Mouse (Mus musculus) T-helper 2 cell (primary cell): ENCODE data around the gene Nav1.

Experiments
- in situ Hi-C: fragments of 300-600 bp; cut with MboI, MseI; formaldehyde crosslinking; loops from one replicate; pipeline ENCODE4 v1.15.1; 2025; ENCODE audit warnings: high pct_unique_total_duplicates

Nav1 gene

DNA sequence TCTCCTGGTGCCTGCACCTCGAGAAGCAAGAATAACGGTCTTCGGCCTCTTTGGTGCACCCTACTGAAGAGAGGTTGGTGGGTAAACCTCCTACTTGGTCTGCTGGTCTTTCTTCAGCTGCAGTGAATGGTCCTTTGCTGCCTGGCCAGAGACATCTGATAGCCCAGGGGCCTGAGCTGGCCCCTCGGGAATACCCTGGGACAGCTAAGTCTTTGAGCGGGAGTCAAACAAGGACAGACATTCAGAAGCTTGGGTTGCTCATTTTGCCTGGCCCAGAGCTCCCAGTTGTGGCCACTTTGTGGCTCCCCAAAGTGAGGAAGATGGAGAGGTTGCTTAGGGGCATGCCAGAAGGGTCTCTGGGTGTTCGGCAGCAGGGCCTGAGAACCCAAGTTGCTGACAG lies 89.6 kb downstream of the Nav1 start:
- in situ Hi-C loops: no loop called here

GRCm38 (mm10) chr1:135516511-135517305 lies 90.4 kb downstream of the Nav1 start:
- in situ Hi-C loops: no loop called here

GRCm38 (mm10) chr1:135515633-135516238 lies 91.4 kb downstream of the Nav1 start:
- in situ Hi-C loops: no loop called here

GRCm38 (mm10) chr1:135514913-135515632 lies 92.0 kb downstream of the Nav1 start:
- in situ Hi-C loops: no loop called here

- in situ Hi-C loops: no loop called here
These were observed 93.0 kb downstream of the Nav1 start for GRCm38 (mm10) chr1:135514046-135514445.

DNA sequence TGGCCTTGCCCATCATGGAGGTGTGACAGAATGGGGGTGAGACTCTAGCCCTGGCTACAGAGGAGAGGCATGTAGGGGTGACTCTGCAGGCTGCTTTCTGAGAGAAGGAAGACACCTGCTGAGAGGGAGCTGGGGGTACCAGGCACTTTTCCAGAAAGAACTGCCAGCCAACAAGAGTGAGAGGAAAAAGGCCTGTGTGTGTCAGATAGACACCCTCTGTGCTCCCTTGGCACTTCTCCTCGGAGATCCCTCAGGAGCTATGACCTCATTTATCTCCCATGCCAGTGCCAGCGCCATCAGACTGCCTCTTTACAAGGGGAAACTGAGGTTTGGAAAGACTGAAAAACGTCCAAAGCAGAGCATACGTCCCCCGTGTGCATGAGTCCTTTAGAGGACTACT lies 93.6 kb downstream of the Nav1 start:
- in situ Hi-C loops: no loop called here

GRCm38 (mm10) chr1:135510346-135510977 lies 96.6 kb downstream of the Nav1 start:
- in situ Hi-C loops: no loop called here

GRCm38 (mm10) chr1:135509145-135510084 lies 97.7 kb downstream of the Nav1 start:
- in situ Hi-C loops: loop anchor here (10.0 kb wide), 1 partner anchor 1325 kb away; no protein-coding TSS in a partner anchor

GRCm38 (mm10) chr1:135508349-135508634 lies 98.8 kb downstream of the Nav1 start:
- in situ Hi-C loops: loop anchor here (10.0 kb wide), 1 partner anchor 1327 kb away; no protein-coding TSS in a partner anchor

- in situ Hi-C loops: loop anchor here (10.0 kb wide), 1 partner anchor 1327 kb away; no protein-coding TSS in a partner anchor
These were observed 99.3 kb downstream of the Nav1 start for GRCm38 (mm10) chr1:135507572-135508348.

DNA sequence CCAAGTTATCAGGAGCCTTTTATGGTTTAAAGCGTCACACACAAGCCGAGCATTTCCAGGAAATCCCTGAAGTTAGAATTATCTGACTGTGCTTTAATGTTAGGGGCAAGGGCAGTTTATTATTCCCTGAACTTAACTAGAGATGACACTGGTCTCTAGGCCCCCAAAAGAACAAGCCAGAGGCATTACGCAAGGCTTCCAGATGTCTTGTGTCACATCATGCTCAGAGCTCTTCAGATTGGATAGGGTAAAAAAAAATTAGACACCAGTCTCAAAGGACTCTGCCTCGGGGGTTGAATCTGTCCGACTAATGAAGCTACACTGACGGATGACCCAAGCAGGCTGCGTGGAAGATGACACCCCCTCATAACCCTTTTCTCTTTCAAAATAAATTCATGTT lies 101.6 kb downstream of the Nav1 start:
- in situ Hi-C loops: loop anchor here (10.0 kb wide), 1 partner anchor 1329 kb away; no protein-coding TSS in a partner anchor

DNA sequence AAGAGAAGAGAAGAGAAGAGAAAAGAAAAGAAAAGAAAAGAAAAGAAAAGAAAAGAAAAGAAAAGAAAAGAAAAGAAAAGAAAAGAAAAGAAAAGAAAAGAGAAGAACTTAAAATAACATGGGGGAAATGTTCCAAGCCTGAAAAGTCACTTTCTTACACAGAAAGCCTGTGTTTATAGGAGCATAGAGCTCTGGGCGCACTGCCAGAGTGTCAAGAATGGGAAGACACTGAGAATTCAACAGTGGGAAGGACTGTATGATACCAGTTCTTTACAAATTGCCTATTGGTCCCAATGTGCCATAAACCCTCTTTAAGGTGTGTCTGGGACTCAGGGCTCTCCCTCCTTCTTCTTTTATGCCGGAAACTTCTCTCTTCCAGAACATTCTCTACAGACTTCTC lies 103.7 kb downstream of the Nav1 start:
- in situ Hi-C loops: loop anchor here (10.0 kb wide), 1 partner anchor 1331 kb away; no protein-coding TSS in a partner anchor

DNA sequence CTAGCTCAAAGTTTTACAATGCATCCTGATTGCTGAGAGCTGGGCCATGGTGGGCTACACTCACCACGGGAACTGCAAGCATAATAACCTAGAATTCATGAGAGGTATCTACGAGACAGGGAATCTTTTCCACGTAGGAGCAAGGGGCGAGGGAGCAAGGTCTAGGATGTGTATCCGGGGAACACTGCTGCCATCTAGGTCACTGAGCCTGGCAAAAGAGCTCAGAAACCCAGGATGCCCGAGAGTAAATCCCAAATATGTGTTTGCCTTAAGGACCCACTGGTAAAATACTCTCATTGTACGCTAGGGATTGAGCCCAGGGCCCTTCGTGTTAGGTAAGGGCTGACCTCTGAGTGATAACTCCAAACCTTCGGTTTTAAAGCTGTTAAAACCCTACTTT lies 104.3 kb downstream of the Nav1 start:
- in situ Hi-C loops: loop anchor here (10.0 kb wide), 1 partner anchor 1332 kb away; no protein-coding TSS in a partner anchor

DNA sequence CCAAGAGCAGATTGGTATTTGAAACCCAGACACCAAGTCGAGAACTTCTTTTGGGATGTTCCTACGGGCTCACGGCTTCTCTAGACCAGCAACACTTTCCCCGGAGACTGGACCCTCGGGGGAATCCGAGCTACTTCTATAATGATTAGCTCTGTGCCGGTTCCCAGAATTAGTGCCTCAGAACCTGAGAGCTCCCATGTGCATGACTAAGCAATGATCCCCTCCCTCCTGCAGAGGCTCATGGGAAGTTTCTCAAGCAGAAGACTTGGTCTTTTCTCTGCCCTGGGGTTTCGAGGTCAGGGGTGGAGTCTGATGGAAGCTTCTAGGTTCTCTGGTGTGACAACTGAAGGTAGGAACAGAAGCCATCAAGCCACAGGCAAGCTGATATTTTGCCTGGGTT lies 105.0 kb downstream of the Nav1 start:
- in situ Hi-C loops: loop anchor here (10.0 kb wide), 1 partner anchor 1333 kb away; no protein-coding TSS in a partner anchor

- in situ Hi-C loops: no loop called here
These were observed 108.4 kb downstream of the Nav1 start for GRCm38 (mm10) chr1:135498455-135499358.

DNA sequence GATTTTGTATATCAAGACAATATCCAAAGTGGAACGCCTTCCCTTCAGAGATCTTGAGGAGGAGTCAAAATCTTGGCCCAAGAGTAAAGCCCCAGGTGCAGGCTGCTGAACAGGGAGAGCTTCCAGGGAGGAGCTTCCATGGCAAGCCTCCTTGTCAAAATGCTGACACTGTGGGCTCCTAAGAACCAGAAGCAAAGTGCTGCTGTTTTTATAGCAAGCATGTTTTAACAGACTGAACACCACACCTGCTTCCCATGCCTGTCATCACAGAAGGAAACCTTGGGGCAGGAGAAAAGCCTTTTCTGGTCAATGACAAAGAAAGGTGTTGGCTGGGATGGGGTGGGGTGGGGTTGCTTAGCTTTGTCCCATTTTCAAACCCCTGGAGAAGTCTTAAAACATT lies 112.0 kb downstream of the Nav1 start:
- in situ Hi-C loops: no loop called here

DNA sequence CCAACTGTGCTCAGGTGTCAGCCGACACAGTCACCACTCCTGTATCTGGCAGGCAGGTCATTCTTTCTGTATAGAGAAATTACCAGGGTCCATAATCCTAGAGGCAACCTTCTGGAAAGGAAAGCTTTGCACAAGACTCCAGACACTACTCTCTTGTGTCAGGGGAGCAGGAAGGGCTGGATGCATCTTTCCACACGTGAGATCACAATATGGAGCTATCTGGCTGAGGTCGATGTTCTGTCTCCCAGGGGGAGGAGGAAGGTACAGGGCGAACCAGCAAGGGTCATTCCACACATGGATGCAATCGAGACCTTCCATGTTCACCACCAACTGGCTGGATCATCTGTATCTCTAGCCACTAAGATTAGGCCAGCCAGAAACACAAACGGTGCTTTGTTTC lies 113.2 kb downstream of the Nav1 start:
- in situ Hi-C loops: no loop called here

GRCm38 (mm10) chr1:135492406-135492805 lies 114.7 kb downstream of the Nav1 start:
- in situ Hi-C loops: no loop called here
